Mouse (Mus musculus) liver, embryonic 14.5 days (tissue): Measurements from ENCODE around the gene Cx3cr1.

Experiments used
- CTCF ChIP-seq: IDR thresholded peaks from 2 replicates; pipeline ENCODE4 v1.5.1; 2016; ENCODE audit warnings: antibody characterized with exemption, low read depth, control low read depth
- EP300 ChIP-seq: IDR thresholded peaks from 2 replicates; pipeline ENCODE4 v1.6.1; 2016; ENCODE audit warnings: antibody characterized with exemption, low read depth

DNA sequence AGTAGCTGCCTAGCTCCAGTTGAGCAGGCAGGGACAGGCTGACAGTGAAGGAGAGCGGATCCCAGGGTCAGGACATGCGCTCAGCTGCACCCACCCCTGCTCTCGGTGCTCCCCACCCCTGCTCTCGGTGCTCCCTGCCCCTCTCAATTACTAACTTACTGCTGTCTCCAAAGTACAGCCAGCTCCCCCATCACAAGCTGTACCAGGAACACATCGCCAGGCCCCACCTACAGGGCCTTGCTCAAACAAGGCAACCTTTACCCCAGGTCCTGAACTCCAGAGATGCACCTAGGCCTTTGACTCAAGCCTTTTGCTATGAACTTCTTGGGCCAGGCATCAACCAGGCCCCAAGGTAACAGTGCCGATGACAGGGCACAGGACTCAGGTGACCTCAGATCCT is 136.0 kb downstream of the Cx3cr1 start:
- TF ChIP-seq CTCF (no peak), EP300 (no peak)
